Mouse (Mus musculus) small intestine, adult 10 weeks (tissue): Measurements from ENCODE around the gene Slc25a16. TPM values are rescaled to one million over a fixed set of nuclear protein-coding genes. Genes with fewer than 3 reads are reported as not detected.

Experiments used
- polyA plus RNA-seq: library from polyadenylated mRNA; stranded (reverse); fragments of 350-450 nt; fragmentation: Illumina TruSeq; extraction: RNeasy Lipid Tissue Mini Kit (QIAGEN cat#74804); gene quantifications from one replicate; pipeline ENCODE4 v1.2.3, GENCODE M21; 2014; ENCODE audit warnings: low replicate concordance

Gene Slc25a16
- 39.1 TPM for polyA plus RNA-seq

DNA sequence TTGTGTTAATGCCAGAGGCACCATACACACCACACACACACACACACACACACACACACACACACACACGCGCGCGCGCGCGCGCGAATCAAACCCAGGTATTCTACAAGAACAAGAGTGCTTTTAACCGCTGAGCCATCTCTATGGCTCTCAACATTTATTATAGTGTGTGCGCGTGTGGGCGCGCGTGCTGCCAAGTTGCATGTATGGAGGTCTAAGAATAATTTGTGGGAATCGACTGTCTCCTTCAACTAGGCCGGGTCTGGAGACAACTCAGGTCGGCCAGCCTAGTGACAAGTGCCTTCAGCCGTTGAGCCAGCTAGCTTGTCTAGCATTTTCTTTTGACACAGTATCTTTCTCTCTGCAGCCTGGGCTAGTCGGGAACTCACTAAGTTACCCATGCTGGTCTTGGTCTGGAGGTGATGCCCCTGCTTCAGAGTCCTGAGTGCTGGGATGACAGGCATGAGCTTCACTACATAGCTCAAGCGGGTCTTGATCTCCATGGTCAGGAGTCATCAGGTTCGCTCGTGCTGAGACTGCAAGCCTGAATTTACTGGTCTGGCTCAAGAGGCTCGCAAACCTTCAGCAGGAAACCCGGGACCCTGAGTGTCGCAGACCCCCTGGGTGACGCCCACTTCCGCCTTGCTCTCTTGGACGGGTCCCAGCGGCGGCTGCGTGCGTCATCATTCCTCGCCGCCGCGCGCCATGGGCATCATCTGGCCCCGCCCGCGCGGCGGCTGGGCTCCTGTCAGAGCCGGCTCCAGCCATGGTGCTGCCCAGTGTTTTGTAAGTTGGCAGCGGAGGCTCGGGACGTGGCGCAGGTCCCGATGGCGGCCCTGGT is at the start of gene Slc25a16:
TSS of gene Slc25a16 (plus strand) at position 709 of the 841 bp plus-strand sequence.

DNA sequence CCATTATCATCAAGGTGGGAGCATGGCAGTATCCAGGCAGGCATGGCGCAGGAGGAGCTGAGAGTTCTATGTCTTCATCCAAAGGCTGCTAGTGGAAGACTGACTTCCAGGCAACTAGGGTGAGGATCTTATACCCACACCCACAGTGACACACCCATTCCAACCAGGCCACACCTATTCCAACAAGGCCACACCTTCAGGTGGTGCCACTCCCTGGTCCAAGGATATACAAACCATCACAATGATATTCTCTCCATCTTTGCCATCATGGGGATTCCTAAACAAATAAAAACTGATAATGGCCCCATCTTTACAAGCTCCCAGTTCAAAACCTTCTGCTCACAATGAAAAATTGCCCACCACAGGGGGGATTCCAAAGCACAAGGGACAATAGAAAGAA is 11.5 kb upstream of the Slc25a16 start, which contains the start of gene Tet1:
TSS of gene Tet1 (minus strand) at position 101 of the 400 bp plus-strand sequence.

DNA sequence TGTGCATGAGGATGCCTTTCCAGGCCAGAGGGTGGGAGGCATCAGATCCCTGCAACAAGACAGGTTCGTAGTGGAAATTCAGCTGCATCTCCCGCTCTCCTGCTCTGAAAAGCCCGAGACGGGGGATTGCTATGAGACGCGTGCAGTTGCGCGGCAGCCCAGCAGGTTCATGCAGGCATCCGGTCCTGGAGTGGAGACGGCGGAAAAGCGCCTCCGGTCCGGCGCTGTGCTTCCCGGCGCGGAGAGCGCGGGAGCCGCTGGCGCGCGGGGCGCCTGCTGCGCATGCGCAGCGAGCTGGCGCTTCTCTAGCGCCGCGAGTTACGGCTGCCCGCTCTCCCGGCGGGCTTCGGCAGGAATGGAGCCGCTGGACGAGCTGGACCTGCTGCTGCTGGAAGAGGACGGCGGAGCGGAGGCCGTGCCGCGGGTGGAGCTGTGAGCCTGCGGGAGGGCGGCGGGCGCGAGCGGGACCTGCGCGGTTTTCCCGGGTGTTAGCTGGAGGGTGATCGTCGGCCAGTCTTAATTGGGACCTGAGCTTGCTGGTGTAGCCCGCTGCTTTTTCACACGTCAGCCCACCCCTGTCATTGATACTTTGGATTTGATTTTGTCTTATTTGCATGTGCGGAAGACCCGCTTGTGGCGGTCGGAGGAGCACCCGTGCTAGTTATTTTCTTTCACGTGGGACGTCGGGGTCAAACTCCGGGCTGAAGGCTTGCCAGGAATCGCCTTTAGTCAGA is 26.5 kb downstream of the Slc25a16 start, which contains the start of gene Dna2:
TSS of gene Dna2 (plus strand) at position 289 of the 734 bp plus-strand sequence.

DNA sequence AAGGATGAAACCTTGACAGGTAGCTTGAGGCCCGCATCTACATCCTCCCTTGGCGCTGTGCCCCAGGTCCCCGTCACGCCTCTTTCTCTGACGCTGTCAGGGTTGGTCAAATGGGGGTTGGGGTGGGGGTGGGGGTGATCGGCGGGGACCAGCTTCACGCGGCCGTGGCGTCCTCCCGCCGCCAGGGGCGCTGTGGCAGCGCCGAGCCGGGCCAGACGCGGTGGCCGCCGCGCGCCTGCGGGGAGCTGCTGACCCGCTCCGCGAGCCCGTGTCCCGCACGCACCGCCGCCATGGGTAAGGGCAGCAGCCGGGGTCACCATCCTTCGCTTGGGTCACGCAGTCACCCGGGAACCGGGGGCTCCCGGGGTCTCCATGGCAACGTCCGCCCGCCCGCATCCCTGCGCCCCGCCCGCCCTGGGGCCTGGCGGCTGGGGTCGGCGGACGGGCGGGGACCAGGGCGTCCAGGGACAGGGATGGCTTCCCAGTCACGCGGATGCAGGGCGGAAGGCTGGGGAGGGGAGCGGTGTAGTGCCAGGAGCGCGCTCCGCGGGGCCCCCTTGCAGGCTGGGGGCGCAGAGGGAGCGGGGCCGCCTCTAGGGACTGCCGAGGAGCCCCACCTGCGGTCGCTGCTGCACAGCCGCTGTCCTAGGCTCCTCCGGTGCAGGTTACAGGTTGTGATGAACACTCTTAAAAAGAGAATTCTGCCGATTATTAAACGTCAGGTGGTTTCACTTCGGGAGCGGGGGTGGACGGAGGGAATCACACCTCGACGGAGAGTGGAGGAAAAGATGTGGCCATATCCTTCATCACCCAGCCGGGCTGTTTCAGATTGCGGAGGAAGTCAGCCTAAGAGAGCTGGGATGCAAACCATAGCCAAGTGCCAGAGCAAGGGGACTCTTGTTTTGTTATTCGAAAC is 59.9 kb downstream of the Slc25a16 start, which contains the start of gene Rufy2:
TSS of gene Rufy2 (plus strand) at position 185 of the 916 bp plus-strand sequence.

Other genes with a start within 250 kb of the Slc25a16 start
- 0.89 TPM for gene Stox1, start 194.5 kb upstream of the Slc25a16 start, polyA plus RNA-seq
- gene Ccar1, start 128.3 kb upstream of the Slc25a16 start, polyA plus RNA-seq, result 192 TPM
- gene Tet1, start 11.6 kb upstream of the Slc25a16 start, polyA plus RNA-seq, result 0.82 TPM
- 19.3 TPM for gene Dna2, start 26.4 kb downstream of the Slc25a16 start, polyA plus RNA-seq
- gene Rufy2, start 59.6 kb downstream of the Slc25a16 start, polyA plus RNA-seq, result 19.3 TPM
- gene Hnrnph3, start 103.6 kb downstream of the Slc25a16 start, polyA plus RNA-seq, result 86.6 TPM
- 141 TPM for gene Pbld2, start 103.7 kb downstream of the Slc25a16 start, polyA plus RNA-seq
- gene Pbld1, start 139.5 kb downstream of the Slc25a16 start, polyA plus RNA-seq, result 13.6 TPM
- gene Atoh7, start 179.0 kb downstream of the Slc25a16 start, polyA plus RNA-seq, result 0.33 TPM